Mouse (Mus musculus): ENCODE measurements around the gene Fam219a. TPM values are rescaled to one million over a fixed set of nuclear protein-coding genes. Genes with fewer than 3 reads are reported as not detected.

Fam219a gene
- polyA plus RNA-seq, 1 experiment = 3.8 TPM

DNA sequence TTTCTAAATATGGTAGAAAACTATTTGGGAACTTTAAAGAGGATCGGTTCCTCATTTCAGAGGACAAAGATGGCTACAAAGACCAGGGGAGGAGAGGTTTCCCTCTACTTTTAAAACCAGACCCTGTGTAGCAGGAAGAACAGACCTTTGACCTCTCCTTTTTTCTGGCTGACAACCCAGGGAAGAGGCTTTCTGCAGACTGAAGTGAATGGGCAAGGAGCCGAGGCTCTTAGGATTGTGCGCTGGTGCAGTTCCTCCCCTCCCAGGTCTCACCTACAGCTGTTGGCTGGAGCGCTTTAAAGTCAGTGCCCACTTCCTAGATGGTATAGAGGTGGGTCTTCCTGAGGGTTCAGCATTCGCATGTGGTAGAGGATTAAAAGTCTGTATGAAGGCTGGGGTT, 72.3 kb downstream of the Fam219a start:
- Histone ChIP-seq H3K9ac (ENCODE audit: low read depth, poor library complexity, severe bottlenecking) (no peak overlapping the region), H3K4me3 (ENCODE audit: low read depth, low read length) (no peak overlapping the region), H3K27me3 (ENCODE audit: control insufficient read depth, insufficient read depth, low read length, poor library complexity, severe bottlenecking) (no peaks in the 10 kb centered on the region), H3K27ac (ENCODE audit: insufficient read depth, low read length) (no peak overlapping the region), H3K9me3 (replicated peaks; ENCODE audit: control insufficient read depth, insufficient read depth, low read length, poor library complexity, severe bottlenecking) (no peaks in the 10 kb centered on the region), H3K36me3 (ENCODE audit: control insufficient read depth, insufficient read depth, low read length, poor library complexity, severe bottlenecking) (no peaks in the 10 kb centered on the region), H3K4me1 (ENCODE audit: control insufficient read depth, insufficient read depth, low read length) (peaks cover 2% of the 10 kb centered on the region)
- TF ChIP-seq POLR2A (IDR thresholded peaks at IDR 0.05; ENCODE audit: insufficient read depth, low read length) = no peak
- no peak for TF ChIP-seq EP300 (IDR thresholded peaks at IDR 0.05; ENCODE audit: insufficient read depth, low read depth, low read length)
- TF ChIP-seq CTCF (IDR thresholded peaks at IDR 0.05; ENCODE audit: low read depth, low read length) = no peak

DNA sequence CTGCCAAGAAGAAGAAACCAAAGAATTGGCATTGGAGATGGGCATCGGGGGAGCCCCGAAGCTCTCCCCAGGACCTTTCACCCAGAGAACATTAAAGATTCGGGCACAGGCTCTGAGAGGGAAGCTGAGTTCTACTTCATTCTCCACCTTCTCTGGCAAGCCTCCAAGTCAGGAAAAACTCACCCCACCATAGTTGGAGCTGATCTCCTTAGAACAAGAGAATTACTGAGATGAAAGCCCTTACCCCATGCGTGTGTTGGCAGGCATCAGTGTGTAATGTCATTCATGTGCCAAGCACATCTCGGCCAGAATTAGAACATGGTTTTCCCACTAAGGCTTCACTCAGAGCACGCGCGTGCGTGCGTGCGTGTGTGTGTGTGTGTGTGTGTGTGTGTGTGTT, 73.5 kb downstream of the Fam219a start:
- no peak overlapping the region for H3K9ac ChIP-seq (ENCODE audit: low read depth, poor library complexity, severe bottlenecking)
- H3K4me1 ChIP-seq (ENCODE audit: control insufficient read depth, insufficient read depth, low read length) = peaks cover 2% of the 10 kb centered on the region

DNA sequence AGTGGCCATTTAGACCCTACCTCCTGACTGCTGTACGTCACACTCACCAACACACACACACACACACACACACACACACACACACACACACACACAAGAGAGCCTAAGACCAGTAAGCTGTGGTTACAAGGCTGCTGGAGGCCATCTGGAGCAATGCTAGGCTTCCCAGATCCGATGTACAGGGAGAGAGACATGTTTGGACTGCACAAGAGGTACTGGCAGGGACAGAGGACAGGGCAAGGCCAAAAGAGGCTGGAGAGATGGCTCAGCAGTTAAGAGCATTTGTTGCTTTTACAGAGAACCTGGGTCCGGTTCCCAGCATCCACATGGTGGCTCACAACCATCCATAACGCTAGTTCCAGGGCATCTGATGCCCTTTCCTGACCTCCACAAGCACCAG, 74.3 kb downstream of the Fam219a start:
- H3K4me3 ChIP-seq (ENCODE audit: low read depth, low read length) = no peak overlapping the region
- no peak for TF ChIP-seq POLR2A (IDR thresholded peaks at IDR 0.05; ENCODE audit: insufficient read depth, low read length)
- no peak for TF ChIP-seq EP300 (IDR thresholded peaks at IDR 0.05; ENCODE audit: insufficient read depth, low read depth, low read length)
- no peak for TF ChIP-seq CTCF (IDR thresholded peaks at IDR 0.05; ENCODE audit: low read depth, low read length)
- H3K4me1 ChIP-seq (ENCODE audit: control insufficient read depth, insufficient read depth, low read length) = peaks cover 2% of the 10 kb centered on the region
- H3K36me3 ChIP-seq (ENCODE audit: control insufficient read depth, insufficient read depth, low read length, poor library complexity, severe bottlenecking) = no peaks in the 10 kb centered on the region
- H3K9me3 ChIP-seq (replicated peaks; ENCODE audit: control insufficient read depth, insufficient read depth, low read length, poor library complexity, severe bottlenecking) = no peaks in the 10 kb centered on the region
- H3K27ac ChIP-seq (ENCODE audit: insufficient read depth, low read length) = no peak overlapping the region
- no peak overlapping the region for H3K9ac ChIP-seq (ENCODE audit: low read depth, poor library complexity, severe bottlenecking)
- no peaks in the 10 kb centered on the region for H3K27me3 ChIP-seq (ENCODE audit: control insufficient read depth, insufficient read depth, low read length, poor library complexity, severe bottlenecking)

More for the DNA sequence above, 73.5 kb downstream of the Fam219a start:
- TF ChIP-seq EP300 (IDR thresholded peaks at IDR 0.05; ENCODE audit: insufficient read depth, low read depth, low read length) = no peak
- no peak for TF ChIP-seq POLR2A (IDR thresholded peaks at IDR 0.05; ENCODE audit: insufficient read depth, low read length)
- no peak for TF ChIP-seq CTCF (IDR thresholded peaks at IDR 0.05; ENCODE audit: low read depth, low read length)
- H3K27ac ChIP-seq (ENCODE audit: insufficient read depth, low read length) = no peak overlapping the region
- H3K4me3 ChIP-seq (ENCODE audit: low read depth, low read length) = no peak overlapping the region
- H3K27me3 ChIP-seq (ENCODE audit: control insufficient read depth, insufficient read depth, low read length, poor library complexity, severe bottlenecking) = no peaks in the 10 kb centered on the region
- no peaks in the 10 kb centered on the region for H3K9me3 ChIP-seq (replicated peaks; ENCODE audit: control insufficient read depth, insufficient read depth, low read length, poor library complexity, severe bottlenecking)
- no peaks in the 10 kb centered on the region for H3K36me3 ChIP-seq (ENCODE audit: control insufficient read depth, insufficient read depth, low read length, poor library complexity, severe bottlenecking)

DNA sequence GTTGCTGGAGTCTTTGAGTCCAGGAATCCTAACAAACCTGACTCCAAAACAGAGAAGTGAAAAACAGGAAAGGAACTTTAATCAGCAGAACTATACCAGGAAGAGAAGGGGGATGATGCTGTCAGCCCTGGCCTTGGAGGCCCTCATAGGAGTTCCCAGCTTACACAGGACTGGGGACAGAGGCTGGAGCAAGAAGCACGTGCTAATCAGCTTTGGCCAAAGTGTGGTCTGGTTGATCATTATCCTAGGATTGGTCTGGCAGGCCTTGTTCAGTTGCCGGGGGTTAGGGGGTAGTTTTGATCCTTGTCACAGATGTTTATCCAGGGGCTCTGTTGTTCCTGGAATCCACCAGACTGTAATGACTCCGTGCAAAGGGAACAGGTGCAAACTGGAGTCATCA, 75.0 kb downstream of the Fam219a start:
- TF ChIP-seq EP300 (IDR thresholded peaks at IDR 0.05; ENCODE audit: insufficient read depth, low read depth, low read length) (no peak), POLR2A (IDR thresholded peaks at IDR 0.05; ENCODE audit: insufficient read depth, low read length) (no peak)
- Histone ChIP-seq H3K9ac (ENCODE audit: low read depth, poor library complexity, severe bottlenecking) (no peak overlapping the region), H3K4me3 (ENCODE audit: low read depth, low read length) (no peak overlapping the region), H3K27ac (ENCODE audit: insufficient read depth, low read length) (no peak overlapping the region), H3K27me3 (ENCODE audit: control insufficient read depth, insufficient read depth, low read length, poor library complexity, severe bottlenecking) (no peaks in the 10 kb centered on the region), H3K36me3 (ENCODE audit: control insufficient read depth, insufficient read depth, low read length, poor library complexity, severe bottlenecking) (no peaks in the 10 kb centered on the region), H3K4me1 (ENCODE audit: control insufficient read depth, insufficient read depth, low read length) (peaks cover 2% of the 10 kb centered on the region), H3K9me3 (replicated peaks; ENCODE audit: control insufficient read depth, insufficient read depth, low read length, poor library complexity, severe bottlenecking) (no peaks in the 10 kb centered on the region)

DNA sequence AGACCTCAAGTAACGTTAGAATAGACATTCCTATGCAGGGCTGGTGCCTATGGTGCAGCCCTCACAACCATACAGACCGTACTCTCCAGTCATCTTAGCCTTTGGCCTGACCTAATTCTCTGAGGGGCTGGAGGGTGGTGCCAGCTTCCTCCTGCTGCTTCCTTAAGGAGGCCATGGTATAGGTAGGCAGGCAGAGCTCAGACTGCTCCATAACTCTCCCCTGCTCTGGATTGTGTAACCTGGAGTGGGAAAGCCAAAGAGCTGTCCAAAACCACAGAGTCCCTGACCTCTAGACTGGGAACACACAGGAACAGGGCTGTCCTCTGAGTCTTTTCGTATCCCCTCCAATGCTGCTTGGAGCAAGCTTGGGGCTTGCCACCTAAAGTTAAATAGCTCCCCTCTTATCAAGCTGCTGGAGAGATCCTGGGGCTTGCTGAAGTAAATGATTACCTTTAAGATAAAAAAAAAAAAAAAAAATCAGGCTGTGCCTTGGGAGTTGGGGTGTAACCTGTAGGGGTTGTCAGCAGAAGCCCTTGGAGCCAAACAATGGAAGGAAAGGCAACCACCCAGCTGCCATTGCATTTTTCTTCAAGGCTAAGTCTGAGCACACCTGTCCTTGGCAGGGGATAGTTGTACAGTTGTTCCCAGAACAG, 75.7 kb downstream of the Fam219a start:
- TF ChIP-seq EP300 (IDR thresholded peaks at IDR 0.05; ENCODE audit: insufficient read depth, low read depth, low read length) (no peak), POLR2A (IDR thresholded peaks at IDR 0.05; ENCODE audit: insufficient read depth, low read length) (no peak), CTCF (IDR thresholded peaks at IDR 0.05; ENCODE audit: low read depth, low read length) (no peak)
- Histone ChIP-seq H3K4me3 (ENCODE audit: low read depth, low read length) (no peak overlapping the region), H3K27ac (ENCODE audit: insufficient read depth, low read length) (no peak overlapping the region), H3K27me3 (ENCODE audit: control insufficient read depth, insufficient read depth, low read length, poor library complexity, severe bottlenecking) (no peaks in the 10 kb centered on the region), H3K9me3 (replicated peaks; ENCODE audit: control insufficient read depth, insufficient read depth, low read length, poor library complexity, severe bottlenecking) (no peaks in the 10 kb centered on the region), H3K36me3 (ENCODE audit: control insufficient read depth, insufficient read depth, low read length, poor library complexity, severe bottlenecking) (no peaks in the 10 kb centered on the region), H3K4me1 (ENCODE audit: control insufficient read depth, insufficient read depth, low read length) (peaks cover 1% of the 10 kb centered on the region), H3K9ac (ENCODE audit: low read depth, poor library complexity, severe bottlenecking) (no peak overlapping the region)

DNA sequence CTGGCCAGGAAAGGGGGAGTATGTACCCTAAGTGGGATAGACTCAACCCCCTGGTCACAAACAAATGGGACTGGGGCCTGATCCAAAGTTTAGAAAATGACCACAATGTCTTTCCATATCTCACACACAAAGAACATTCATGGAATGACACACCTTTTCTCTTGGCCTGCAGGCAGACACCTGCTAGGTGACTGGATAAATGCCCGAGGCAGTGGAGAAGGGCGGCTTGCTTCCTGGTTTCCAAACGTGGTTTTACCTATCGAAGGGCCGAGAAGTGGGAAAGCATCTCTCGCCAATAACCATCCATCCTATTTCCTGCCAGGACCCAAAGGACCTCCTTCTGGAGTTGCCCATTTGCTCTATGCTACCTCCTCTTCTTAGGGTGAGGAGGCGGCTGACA, 76.4 kb downstream of the Fam219a start:
- Histone ChIP-seq H3K27me3 (ENCODE audit: control insufficient read depth, insufficient read depth, low read length, poor library complexity, severe bottlenecking) (no peaks in the 10 kb centered on the region), H3K4me3 (ENCODE audit: low read depth, low read length) (no peak overlapping the region), H3K9ac (ENCODE audit: low read depth, poor library complexity, severe bottlenecking) (no peak overlapping the region), H3K9me3 (replicated peaks; ENCODE audit: control insufficient read depth, insufficient read depth, low read length, poor library complexity, severe bottlenecking) (no peaks in the 10 kb centered on the region), H3K27ac (ENCODE audit: insufficient read depth, low read length) (no peak overlapping the region), H3K4me1 (ENCODE audit: control insufficient read depth, insufficient read depth, low read length) (no peaks in the 10 kb centered on the region), H3K36me3 (ENCODE audit: control insufficient read depth, insufficient read depth, low read length, poor library complexity, severe bottlenecking) (no peaks in the 10 kb centered on the region)
- TF ChIP-seq EP300 (IDR thresholded peaks at IDR 0.05; ENCODE audit: insufficient read depth, low read depth, low read length) (no peak), POLR2A (IDR thresholded peaks at IDR 0.05; ENCODE audit: insufficient read depth, low read length) (no peak), CTCF (IDR thresholded peaks at IDR 0.05; ENCODE audit: low read depth, low read length) (no peak)

Measured in ES-Bruce4 (cell line).